Mouse (Mus musculus): Measurements from ENCODE around the gene Dpm3. TPM values are rescaled to one million over a fixed set of nuclear protein-coding genes. Genes with fewer than 3 reads are reported as not detected.

Dpm3 gene
- polyA plus RNA-seq, 2 experiments = 64.3 to 89.7 TPM

DNA sequence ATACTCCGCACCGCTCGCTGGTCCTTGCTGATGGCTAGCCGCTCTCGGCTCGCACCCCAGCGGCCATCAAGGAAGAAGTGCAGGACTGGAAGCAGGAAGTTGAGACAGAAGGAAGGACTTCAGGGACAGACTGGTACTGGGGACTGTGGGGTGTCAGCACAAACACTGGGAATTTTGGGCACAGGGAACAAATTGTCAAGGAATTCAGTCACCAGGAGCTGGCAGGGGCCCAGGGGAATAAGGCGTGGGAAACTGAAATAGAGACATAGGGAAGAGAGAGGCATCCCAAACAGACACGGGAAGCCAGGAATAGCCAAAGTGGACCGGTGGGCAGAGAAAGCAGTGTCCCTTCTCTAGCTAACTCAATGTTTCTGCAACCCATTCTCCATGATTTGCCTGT, 22.6 kb upstream of the Dpm3 start:
- Histone ChIP-seq H3K9ac (replicated peaks) (no peak overlapping the region), H3K4me3 (ENCODE audit: insufficient read depth in 1 of 2, low read depth in 2 of 2, low read length in 2 of 2) (no peak overlapping the region), H3K36me3 (replicated peaks; ENCODE audit: control insufficient read depth, insufficient read depth, low read depth) (no peaks in the 10 kb centered on the region), H3K4me1 (replicated peaks; ENCODE audit: control insufficient read depth in 2 of 2, insufficient read depth in 2 of 2, low read length in 1 of 2) (no peaks in the 10 kb centered on the region), H3K27ac (no peak overlapping the region), H3K9me3 (ENCODE audit: control insufficient read depth, low read length) (no peaks in the 10 kb centered on the region), H3K27me3 (ENCODE audit: control insufficient read depth, insufficient read depth, low read length) (no peaks in the 10 kb centered on the region), H3K4me2 (ENCODE audit: low read depth) (no peak overlapping the region)
- TF ChIP-seq CTCF (IDR thresholded peaks at IDR 0.05; ENCODE audit: low read depth) = no peak
- no peak for TF ChIP-seq EP300 (IDR thresholded peaks at IDR 0.05; ENCODE audit: low read depth)
- 78% methylated on average over 10 of the region's 10 CpGs for WGBS (ENCODE audit: insufficient replicate concordance)
- ATAC-seq (ENCODE audit: insufficient read depth) (no peak), DNase-seq (ENCODE audit: low read depth in 3 of 3, low spot score in 3 of 3) (no peak)

DNA sequence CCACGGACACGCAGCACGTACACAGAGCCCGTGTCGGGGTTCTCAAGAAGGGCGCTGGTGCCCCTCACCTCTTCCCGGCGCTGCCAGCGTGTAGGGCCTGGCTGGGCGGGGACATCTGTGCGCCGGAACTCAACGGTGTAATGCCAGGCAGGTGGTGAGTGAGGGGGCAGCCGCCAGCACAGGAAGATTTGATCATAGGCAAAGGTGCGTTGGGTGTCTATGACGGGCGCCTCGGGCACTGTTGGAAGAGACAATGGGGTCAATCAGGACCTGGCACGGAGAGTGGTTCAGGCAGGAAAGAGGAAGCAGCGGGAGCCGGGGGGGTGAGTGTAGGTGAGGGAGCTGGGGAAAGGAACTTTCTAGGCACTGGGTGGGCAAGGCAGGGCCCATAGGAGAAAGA, 21.5 kb upstream of the Dpm3 start:
- Histone ChIP-seq H3K27me3 (ENCODE audit: control insufficient read depth, insufficient read depth, low read length) (no peaks in the 10 kb centered on the region), H3K36me3 (replicated peaks; ENCODE audit: control insufficient read depth, insufficient read depth, low read depth) (no peaks in the 10 kb centered on the region), H3K4me3 (ENCODE audit: insufficient read depth in 1 of 2, low read depth in 2 of 2, low read length in 2 of 2) (no peak overlapping the region), H3K4me1 (replicated peaks; ENCODE audit: control insufficient read depth in 2 of 2, insufficient read depth in 2 of 2, low read length in 1 of 2) (no peaks in the 10 kb centered on the region), H3K9me3 (ENCODE audit: control insufficient read depth, low read length) (no peaks in the 10 kb centered on the region), H3K4me2 (ENCODE audit: low read depth) (no peak overlapping the region), H3K27ac (no peak overlapping the region), H3K9ac (replicated peaks) (no peak overlapping the region)
- WGBS (ENCODE audit: insufficient replicate concordance) = 72% methylated on average over 21 of the region's 21 CpGs
- no peak for ATAC-seq (ENCODE audit: insufficient read depth)
- no peak for DNase-seq (ENCODE audit: low read depth in 3 of 3, low spot score in 3 of 3)
- TF ChIP-seq EP300 (IDR thresholded peaks at IDR 0.05; ENCODE audit: low read depth) = no peak
- TF ChIP-seq CTCF (IDR thresholded peaks at IDR 0.05; ENCODE audit: low read depth) = no peak

DNA sequence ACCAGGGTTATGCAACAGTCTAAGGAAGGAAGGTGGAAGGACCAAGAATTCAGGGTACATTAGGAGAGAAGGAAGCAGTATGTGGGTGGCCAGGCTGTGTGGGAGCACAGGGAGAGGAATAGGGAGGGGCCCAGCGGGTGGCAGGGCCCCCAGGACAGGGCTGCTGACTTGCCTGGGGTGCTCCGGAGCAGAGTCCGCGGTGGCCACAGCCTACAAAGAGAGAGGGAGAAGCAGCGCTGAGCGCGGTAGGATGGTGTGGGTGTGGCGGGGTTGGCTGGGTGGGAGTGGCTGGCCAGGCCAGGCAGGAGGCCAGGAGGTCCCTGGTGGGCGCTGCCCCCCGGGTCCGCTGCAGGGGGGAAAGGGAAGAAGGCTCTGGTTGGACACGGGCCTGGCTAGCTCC, 20.7 kb upstream of the Dpm3 start:
- DNase-seq (ENCODE audit: low read depth in 3 of 3, low spot score in 3 of 3) (no peak), ATAC-seq (ENCODE audit: insufficient read depth) (no peak)
- no peak overlapping the region for H3K27ac ChIP-seq
- H3K4me3 ChIP-seq (ENCODE audit: insufficient read depth in 1 of 2, low read depth in 2 of 2, low read length in 2 of 2) = no peak overlapping the region
- H3K9ac ChIP-seq (replicated peaks) = no peak overlapping the region
- no peaks in the 10 kb centered on the region for H3K9me3 ChIP-seq (ENCODE audit: control insufficient read depth, low read length)
- WGBS (ENCODE audit: insufficient replicate concordance) = 61% methylated on average over 10 of the region's 12 CpGs
- no peaks in the 10 kb centered on the region for H3K4me1 ChIP-seq (replicated peaks; ENCODE audit: control insufficient read depth in 2 of 2, insufficient read depth in 2 of 2, low read length in 1 of 2)
- no peak for TF ChIP-seq CTCF (IDR thresholded peaks at IDR 0.05; ENCODE audit: low read depth)
- TF ChIP-seq EP300 (IDR thresholded peaks at IDR 0.05; ENCODE audit: low read depth) = no peak
- no peaks in the 10 kb centered on the region for H3K36me3 ChIP-seq (replicated peaks; ENCODE audit: control insufficient read depth, insufficient read depth, low read depth)
- no peak overlapping the region for H3K4me2 ChIP-seq (ENCODE audit: low read depth)
- H3K27me3 ChIP-seq (ENCODE audit: control insufficient read depth, insufficient read depth, low read length) = no peaks in the 10 kb centered on the region

- TF ChIP-seq CTCF (IDR thresholded peaks at IDR 0.05; ENCODE audit: low read depth) (peak; percentile 79), EP300 (IDR thresholded peaks at IDR 0.05; ENCODE audit: low read depth) (no peak)
- WGBS (ENCODE audit: insufficient replicate concordance) = 55% methylated on average over 9 of the region's 9 CpGs
- peaks cover 20% of the 10 kb centered on the region for H3K27me3 ChIP-seq (ENCODE audit: control insufficient read depth, insufficient read depth, low read length)
These were observed 16.7 kb upstream of the Dpm3 start for GRCm38 (mm10) chr3:89242331-89242895.

DNA sequence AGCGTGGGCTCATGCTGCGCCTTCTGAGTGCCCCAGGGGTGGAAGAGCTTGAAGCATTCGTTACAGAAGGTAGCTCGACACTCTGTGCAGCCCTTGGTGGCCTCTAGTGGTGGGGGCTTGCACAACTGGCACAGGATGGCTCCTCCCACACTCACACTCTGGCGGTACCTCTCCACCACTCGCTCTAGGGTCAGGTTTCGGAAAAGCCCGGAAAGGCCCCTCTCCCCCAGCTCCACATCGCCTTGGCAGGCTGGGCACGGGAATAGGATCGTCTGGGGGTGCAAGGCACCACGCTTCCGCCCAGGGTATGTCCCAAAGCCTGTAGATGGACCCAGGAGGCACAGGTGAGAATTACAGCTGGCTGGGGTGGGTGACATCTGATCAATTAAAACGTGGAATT, 15.5 kb upstream of the Dpm3 start:
- 23% methylated on average over 14 of the region's 14 CpGs for WGBS (ENCODE audit: insufficient replicate concordance)
- no peak overlapping the region for H3K4me2 ChIP-seq (ENCODE audit: low read depth)
- no peaks in the 10 kb centered on the region for H3K9me3 ChIP-seq (ENCODE audit: control insufficient read depth, low read length)
- no peak overlapping the region for H3K27ac ChIP-seq
- TF ChIP-seq EP300 (IDR thresholded peaks at IDR 0.05; ENCODE audit: low read depth) = no peak
- peak; percentile 62 for TF ChIP-seq CTCF (IDR thresholded peaks at IDR 0.05; ENCODE audit: low read depth)
- DNase-seq (ENCODE audit: low read depth in 3 of 3, low spot score in 3 of 3) (no peak), ATAC-seq (ENCODE audit: insufficient read depth) (no peak)
- H3K4me1 ChIP-seq (replicated peaks; ENCODE audit: control insufficient read depth in 2 of 2, insufficient read depth in 2 of 2, low read length in 1 of 2) = peaks cover 3 to 9% of the 10 kb centered on the region in 2 experiments
- no peaks in the 10 kb centered on the region for H3K36me3 ChIP-seq (replicated peaks; ENCODE audit: control insufficient read depth, insufficient read depth, low read depth)
- peaks cover 20% of the 10 kb centered on the region for H3K27me3 ChIP-seq (ENCODE audit: control insufficient read depth, insufficient read depth, low read length)
- H3K4me3 ChIP-seq (ENCODE audit: insufficient read depth in 1 of 2, low read depth in 2 of 2, low read length in 2 of 2) = no peak overlapping the region
- H3K9ac ChIP-seq (replicated peaks) = no peak overlapping the region

More at GRCm38 (mm10) chr3:89242331-89242895, 16.7 kb upstream of the Dpm3 start:
- no peaks in the 10 kb centered on the region for H3K36me3 ChIP-seq (replicated peaks; ENCODE audit: control insufficient read depth, insufficient read depth, low read depth)
- H3K9me3 ChIP-seq (ENCODE audit: control insufficient read depth, low read length) = no peaks in the 10 kb centered on the region
- no peak overlapping the region for H3K4me3 ChIP-seq (ENCODE audit: insufficient read depth in 1 of 2, low read depth in 2 of 2, low read length in 2 of 2)
- peaks cover 3 to 7% of the 10 kb centered on the region in 2 experiments for H3K4me1 ChIP-seq (replicated peaks; ENCODE audit: control insufficient read depth in 2 of 2, insufficient read depth in 2 of 2, low read length in 1 of 2)
- no peak overlapping the region for H3K9ac ChIP-seq (replicated peaks)
- DNase-seq (ENCODE audit: low read depth in 3 of 3, low spot score in 3 of 3) = peak in 2 of 3 experiments; percentile 44
- no peak overlapping the region for H3K4me2 ChIP-seq (ENCODE audit: low read depth)
- no peak for ATAC-seq (ENCODE audit: insufficient read depth)
- no peak overlapping the region for H3K27ac ChIP-seq

Measured in liver, embryonic 14.5 days (tissue).